Mouse (Mus musculus): ENCODE results near the gene Maml1. TPM values are rescaled to one million over a fixed set of nuclear protein-coding genes. Genes with fewer than 3 reads are reported as not detected.
"Not testable (repeated sequence)": the region's sequence is repeated elsewhere in the genome, so short reads cannot be mapped to it uniquely, and the experiment has no call there.

Gene Maml1
- total RNA-seq (2017): 6.4 and 9.0 TPM in 2 replicates

- peak; percentile 97 for ATAC-seq (replicated peaks; ENCODE audit: low read depth, poor library complexity, severe bottlenecking)
Measured at GRCm38 (mm10) chr11:50292190-50292855, at the start of gene Maml1. TSS of gene Maml1 (minus strand) at chr11:50292311.

GRCm38 (mm10) chr11:50336891-50337290, 44.8 kb upstream of the Maml1 start:
- ATAC-seq (replicated peaks; ENCODE audit: low read depth, poor library complexity, severe bottlenecking): no peak

- no peak for ATAC-seq (replicated peaks; ENCODE audit: low read depth, poor library complexity, severe bottlenecking)
Measured at GRCm38 (mm10) chr11:50336126-50336525, 44.0 kb upstream of the Maml1 start.

- ATAC-seq (replicated peaks; ENCODE audit: low read depth, poor library complexity, severe bottlenecking): no peak
Measured at GRCm38 (mm10) chr11:50333181-50333580, 41.1 kb upstream of the Maml1 start.

GRCm38 (mm10) chr11:50329378-50329777, 37.3 kb upstream of the Maml1 start:
- ATAC-seq (replicated peaks; ENCODE audit: low read depth, poor library complexity, severe bottlenecking): no peak

GRCm38 (mm10) chr11:50328075-50328625, 36.0 kb upstream of the Maml1 start:
- ATAC-seq (replicated peaks; ENCODE audit: low read depth, poor library complexity, severe bottlenecking): no peak

GRCm38 (mm10) chr11:50326302-50326966, 34.3 kb upstream of the Maml1 start:
- ATAC-seq (replicated peaks; ENCODE audit: low read depth, poor library complexity, severe bottlenecking): no peak

- peak; percentile 98 for ATAC-seq (replicated peaks; ENCODE audit: low read depth, poor library complexity, severe bottlenecking)
Measured at GRCm38 (mm10) chr11:50325496-50326301, 33.6 kb upstream of the Maml1 start, which contains the start of gene Canx. TSS of gene Canx (minus strand) at chr11:50325673.

GRCm38 (mm10) chr11:50324751-50325471, 32.8 kb upstream of the Maml1 start:
- peak; percentile 5; the same call in 1 of the 2 replicates for ATAC-seq (replicated peaks; ENCODE audit: low read depth, poor library complexity, severe bottlenecking)

GRCm38 (mm10) chr11:50323843-50324242, 31.7 kb upstream of the Maml1 start:
- no peak for ATAC-seq (replicated peaks; ENCODE audit: low read depth, poor library complexity, severe bottlenecking)

GRCm38 (mm10) chr11:50322345-50322744, 30.2 kb upstream of the Maml1 start:
- ATAC-seq (replicated peaks; ENCODE audit: low read depth, poor library complexity, severe bottlenecking): no peak

- no peak for ATAC-seq (replicated peaks; ENCODE audit: low read depth, poor library complexity, severe bottlenecking)
Measured at GRCm38 (mm10) chr11:50321239-50321638, 29.1 kb upstream of the Maml1 start.

- not testable (repeated sequence) for ATAC-seq (replicated peaks; ENCODE audit: low read depth, poor library complexity, severe bottlenecking)
Measured at GRCm38 (mm10) chr11:50319343-50319742, 27.2 kb upstream of the Maml1 start.

- no peak for ATAC-seq (replicated peaks; ENCODE audit: low read depth, poor library complexity, severe bottlenecking)
Measured at GRCm38 (mm10) chr11:50312803-50313202, 20.7 kb upstream of the Maml1 start.

GRCm38 (mm10) chr11:50303406-50303805, 11.3 kb upstream of the Maml1 start:
- no peak for ATAC-seq (replicated peaks; ENCODE audit: low read depth, poor library complexity, severe bottlenecking)

GRCm38 (mm10) chr11:50291321-50292165, 568 bp downstream of the Maml1 start:
- no peak for ATAC-seq (replicated peaks; ENCODE audit: low read depth, poor library complexity, severe bottlenecking)

GRCm38 (mm10) chr11:50290486-50291225, 1.5 kb downstream of the Maml1 start:
- no peak for ATAC-seq (replicated peaks; ENCODE audit: low read depth, poor library complexity, severe bottlenecking)

GRCm38 (mm10) chr11:50286428-50286827, 5.7 kb downstream of the Maml1 start:
- ATAC-seq (replicated peaks; ENCODE audit: low read depth, poor library complexity, severe bottlenecking): peak; percentile 61
